Mouse (Mus musculus): ENCODE results near the gene Ahnak.

DNA sequence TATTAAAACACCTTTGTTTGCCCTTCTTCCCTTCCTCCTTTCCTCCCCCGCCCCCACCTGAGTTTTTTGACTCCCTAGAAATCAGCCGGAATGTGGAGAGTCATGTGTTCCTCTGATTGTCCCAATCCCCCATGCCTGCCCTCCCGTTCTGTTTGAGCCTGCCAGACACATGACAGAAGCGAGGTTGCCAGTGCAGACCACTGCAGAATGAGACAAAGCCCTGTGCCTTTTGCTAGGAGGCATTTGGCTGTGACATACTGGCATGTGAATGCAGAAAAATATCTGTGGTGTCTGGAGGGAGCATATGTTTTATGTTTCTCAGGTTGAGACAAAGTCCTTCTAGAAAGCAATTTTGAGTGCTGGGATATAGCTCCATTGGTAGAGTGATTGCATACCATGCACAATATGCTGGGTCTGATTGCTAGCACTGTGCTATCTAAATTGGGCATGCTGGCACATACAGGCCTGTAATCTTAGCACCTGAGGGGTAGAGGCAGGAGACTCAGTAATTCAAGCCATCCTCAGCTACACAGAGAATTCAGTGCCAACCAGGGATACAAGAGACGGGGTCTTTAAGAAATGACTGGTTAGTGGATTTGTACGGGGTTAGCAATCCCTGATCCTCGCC is 43.5 kb downstream of the Ahnak start:
- TF ChIP-seq CTCF (IDR thresholded peaks at IDR 0.05; ENCODE audit: low read depth) (no peak), EP300 (IDR thresholded peaks at IDR 0.05; ENCODE audit: low read depth) (no peak)
